Mouse (Mus musculus) adipocyte (in vitro differentiated cells): ENCODE data around the gene Khk.

Experiments used
- DNase-seq: peaks from one replicate; pipeline ENCODE4 v3.0.0-alpha.2; 2016; ENCODE audit warnings: low spot score

Khk gene

GRCm38 (mm10) chr5:30968416-30968815, 47.2 kb downstream of the Khk start, which contains the start of gene Tcf23:
Gene Tcf23, plus strand, starts transcription at chr5:30968662.
- no peak for DNase-seq

- no peak for DNase-seq
These were observed 48.2 kb downstream of the Khk start for GRCm38 (mm10) chr5:30969440-30969839.

GRCm38 (mm10) chr5:30974870-30975656, 53.8 kb downstream of the Khk start:
- DNase-seq, result no peak
